10 mouse cellular contexts compared by ENCODE assay signal in genomic region chr1:121830242-121830641, GRCm38 (mm10).
DNase-seq lines count a peak whose midpoint lies in the region; ATAC-seq and TF ChIP-seq lines count a peak whose summit lies in the region.
"Had no signal": no experiment of that assay in that cellular context is flagged by ENCODE, and none has a peak within 500 bp of the region (broad histone marks: within the 10 kb centered on the region; RNA-seq: fewer than 3 reads in every experiment).

No protein-coding gene starts in this region.

- peak; percentile 64 for DNase-seq in hindbrain, postnatal 0 days (ENCODE audit: low spot score)
- DNase-seq in lung, postnatal 10 days: peak; percentile 8
- no peak for DNase-seq in lung, adult 2 months
- peak; percentile 2 for DNase-seq in adrenal gland, adult 8-10 months
- DNase-seq in brain, adult 2 months (ENCODE audit: low read depth, low spot score): peak; percentile 62
- no peak for DNase-seq in yolk sac, embryonic 10.5 days (ENCODE audit: low spot score)

- 60% methylated on average over 2 of the region's 2 CpGs for WGBS in hindbrain, postnatal 0 days
- whole genome bisulfite sequencing in hindbrain, embryonic 13.5 days: 59% methylated on average over 2 of the region's 2 CpGs
- WGBS in lung, adult 2 months: 49% methylated on average over 2 of the region's 2 CpGs

- peak; percentile 48 for TF ChIP-seq CTCF in hindbrain, postnatal 0 days (IDR thresholded peaks at IDR 0.05; ENCODE audit: low read depth)
- TF ChIP-seq CTCF in lung, adult 2 months (IDR thresholded peaks at IDR 0.05; ENCODE audit: insufficient read depth, low read length): no peak

- H3K9me3 ChIP-seq in hindbrain, postnatal 0 days (ENCODE audit: low read length): no peaks in the 10 kb centered on the region
- no peaks in the 10 kb centered on the region for H3K9me3 ChIP-seq in hindbrain, embryonic 13.5 days
- H3K9me3 ChIP-seq: embryonic facial prominence, embryonic 13.5 days; midbrain, embryonic 12.5 days had no signal

- no peaks in the 10 kb centered on the region for H3K36me3 ChIP-seq in hindbrain, postnatal 0 days (ENCODE audit: insufficient read depth, low read length)
- H3K36me3 ChIP-seq in hindbrain, embryonic 13.5 days: no peaks in the 10 kb centered on the region
- H3K36me3 ChIP-seq: embryonic facial prominence, embryonic 13.5 days; midbrain, embryonic 12.5 days had no signal

- no peak for ATAC-seq in hindbrain, postnatal 0 days
- no peak for ATAC-seq in hindbrain, embryonic 13.5 days (ENCODE audit: low FRiP score)
- ATAC-seq: forebrain, embryonic 16.5 days had no signal

- H3K27me3 ChIP-seq in hindbrain, postnatal 0 days (ENCODE audit: insufficient read depth, low read length): no peaks in the 10 kb centered on the region
- H3K27me3 ChIP-seq in hindbrain, embryonic 13.5 days: no peaks in the 10 kb centered on the region
- H3K27me3 ChIP-seq: embryonic facial prominence, embryonic 13.5 days; midbrain, embryonic 12.5 days had no signal

- H3K9ac ChIP-seq in hindbrain, postnatal 0 days (replicated peaks; ENCODE audit: low read length): no peak overlapping the region
- no peak overlapping the region for H3K9ac ChIP-seq in hindbrain, embryonic 13.5 days
- H3K9ac ChIP-seq: embryonic facial prominence, embryonic 13.5 days; midbrain, embryonic 12.5 days had no signal

- H3K4me1 ChIP-seq in hindbrain, postnatal 0 days (ENCODE audit: insufficient read depth, low read length): no peaks in the 10 kb centered on the region
- H3K4me1 ChIP-seq in hindbrain, embryonic 13.5 days (replicated peaks): no peaks in the 10 kb centered on the region
- no peaks in the 10 kb centered on the region for H3K4me1 ChIP-seq in lung, adult 2 months (ENCODE audit: control insufficient read depth, insufficient read depth, low read length)
- H3K4me1 ChIP-seq: embryonic facial prominence, embryonic 13.5 days; midbrain, embryonic 12.5 days had no signal

- TF ChIP-seq POLR2A in lung, adult 2 months (IDR thresholded peaks at IDR 0.05; ENCODE audit: borderline replicate concordance, extremely low read depth, low read depth, low read length): no peak

- no peak overlapping the region for H3K4me2 ChIP-seq in hindbrain, postnatal 0 days (ENCODE audit: low read depth, low read length)
- H3K4me2 ChIP-seq in hindbrain, embryonic 13.5 days: no peak overlapping the region
- H3K4me2 ChIP-seq: embryonic facial prominence, embryonic 13.5 days; midbrain, embryonic 12.5 days had no signal

- H3K4me3 ChIP-seq in hindbrain, postnatal 0 days (ENCODE audit: low read length): no peak overlapping the region
- no peak overlapping the region for H3K4me3 ChIP-seq in hindbrain, embryonic 13.5 days
- no peak overlapping the region for H3K4me3 ChIP-seq in lung, adult 2 months (replicated peaks; ENCODE audit: extremely low read depth, low read depth, low read length)
- H3K4me3 ChIP-seq: embryonic facial prominence, embryonic 13.5 days; midbrain, embryonic 12.5 days had no signal

- no peak overlapping the region for H3K27ac ChIP-seq in hindbrain, postnatal 0 days
- H3K27ac ChIP-seq in hindbrain, embryonic 13.5 days: no peak overlapping the region
- H3K27ac ChIP-seq: embryonic facial prominence, embryonic 13.5 days; midbrain, embryonic 12.5 days had no signal

Comparison
In these comparisons a context has a peak if more than half of its experiments do, and no peak if none do; other contexts are left out.
1. DNase-seq: peak in hindbrain, postnatal 0 days (single experiment), lung, postnatal 10 days (single experiment), adrenal gland, adult 8-10 months (single experiment) and brain, adult 2 months (single experiment); none in lung, adult 2 months (single experiment) and yolk sac, embryonic 10.5 days (single experiment).